Mouse (Mus musculus) brain, embryonic 14.5 days (tissue): ENCODE data around the gene Fam92b.

Experiments
- CTCF ChIP-seq: fragments of 200-500 bp; IDR thresholded peaks from 2 replicates; pipeline ENCODE4 v1.5.1; 2012; ENCODE audit warnings: inconsistent platforms, mild to moderate bottlenecking, moderate library complexity, borderline replicate concordance; ENCODE audit not compliant: insufficient read depth, insufficient read length; ENCODE audit errors: extremely low read depth
- POLR2A ChIP-seq: fragments of 200-500 bp; IDR thresholded peaks from 2 replicates; pipeline ENCODE4 v1.6.1; 2012; ENCODE audit warnings: mild to moderate bottlenecking, inconsistent platforms, borderline replicate concordance; ENCODE audit not compliant: poor library complexity, insufficient read depth, insufficient read length, severe bottlenecking; ENCODE audit errors: extremely low read depth

- TF ChIP-seq POLR2A (no peak), CTCF (no peak)
These were observed 32.5 kb downstream of the Fam92b start for GRCm38 (mm10) chr8:120144652-120145301.
